Mouse (Mus musculus): ENCODE measurements around the gene Dhrs11.

- no peak for TF ChIP-seq CTCF (IDR thresholded peaks at IDR 0.05; ENCODE audit: insufficient read depth, low read length)
- no peak for TF ChIP-seq POLR2A (IDR thresholded peaks at IDR 0.05; ENCODE audit: borderline replicate concordance, extremely low read depth, low read depth, low read length)
Measured at GRCm38 (mm10) chr11:84871548-84872069, 42.8 kb upstream of the Dhrs11 start.

Measured in lung, adult 2 months (tissue).